Mouse (Mus musculus): ENCODE measurements around the gene Dyrk1a. TPM values are rescaled to one million over a fixed set of nuclear protein-coding genes. Genes with fewer than 3 reads are reported as not detected.
"Not testable (repeated sequence)": the region's sequence is repeated elsewhere in the genome, so short reads cannot be mapped to it uniquely, and the experiment has no call there.

Gene Dyrk1a
- polyA plus RNA-seq, 1 experiment = 24.5 TPM

DNA sequence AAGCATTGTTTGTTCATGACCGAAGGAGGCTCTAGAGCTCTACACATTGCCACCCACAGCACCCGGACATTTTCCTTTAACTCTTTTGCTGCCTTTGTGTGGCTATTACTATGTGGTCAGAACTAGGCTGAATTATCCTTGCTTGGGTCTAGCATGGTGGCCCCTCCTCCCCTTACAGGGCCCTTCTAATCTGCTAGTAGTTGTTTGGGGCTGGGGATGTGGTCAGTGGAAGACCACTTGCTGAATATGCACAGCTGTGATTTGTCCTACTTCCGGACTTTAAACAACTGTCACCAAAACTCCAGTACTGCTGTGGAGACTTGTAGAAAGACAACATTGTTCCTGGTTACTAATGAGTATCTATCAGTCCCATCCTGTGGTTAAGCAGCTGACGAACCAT is 114.2 kb downstream of the Dyrk1a start:
- WGBS = 52% methylated on average over 4 of the region's 4 CpGs
- DNase-seq (ENCODE audit: low read depth, low spot score) = no peak

DNA sequence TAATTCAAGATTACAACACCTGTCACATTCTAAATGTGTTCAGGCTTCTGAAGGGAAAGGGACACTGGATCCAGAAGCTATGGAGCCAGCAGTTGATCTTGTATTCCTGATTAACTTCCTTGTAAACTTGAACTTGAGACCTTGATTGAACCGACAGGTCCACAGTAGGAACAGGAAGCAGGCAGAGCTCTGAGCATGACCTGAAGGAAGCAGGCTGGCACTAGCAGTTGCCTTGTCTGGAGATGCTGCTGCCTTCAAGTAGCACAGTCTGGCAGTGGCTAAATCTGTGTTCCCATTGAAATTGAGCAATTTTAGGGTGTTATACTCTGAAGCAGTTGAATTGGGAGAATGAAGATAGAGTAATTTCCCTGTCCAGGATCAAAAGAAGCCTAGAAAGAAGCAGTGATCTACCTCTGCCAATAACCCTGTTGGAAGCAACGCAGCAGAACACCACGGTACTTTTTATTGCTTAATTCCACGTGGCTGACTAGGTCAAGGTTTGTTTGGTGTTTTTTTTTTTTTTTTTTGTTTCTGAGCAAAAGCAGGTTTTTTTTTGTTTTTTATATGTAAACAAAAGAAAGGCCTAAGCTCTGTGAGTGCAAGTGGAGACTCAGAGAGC is 124.0 kb downstream of the Dyrk1a start:
- DNase-seq (ENCODE audit: low read depth, low spot score) = no peak
- WGBS = 16% methylated on average over 4 of the region's 4 CpGs

DNA sequence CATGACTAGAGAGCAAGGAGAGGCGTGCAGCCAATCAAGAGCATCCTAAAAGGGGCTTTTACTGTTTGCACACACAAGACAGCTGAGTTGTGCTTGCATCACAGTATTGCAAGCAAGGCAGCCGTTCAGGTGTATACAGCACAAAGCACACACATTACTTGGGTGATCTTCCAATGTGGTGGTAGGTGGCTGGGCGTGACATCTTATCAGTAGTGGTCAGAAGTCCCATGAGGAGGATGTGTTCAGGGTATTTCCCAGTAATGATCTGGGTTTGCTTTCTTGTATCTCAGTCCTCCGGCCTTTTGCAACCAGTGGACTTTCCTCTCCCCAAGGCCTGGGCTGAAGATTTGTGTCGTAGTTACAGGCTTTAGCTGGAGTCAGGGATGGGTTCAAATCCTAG is 127.7 kb downstream of the Dyrk1a start:
- 60% methylated on average over 5 of the region's 5 CpGs for WGBS
- no peak for DNase-seq (ENCODE audit: low read depth, low spot score)

DNA sequence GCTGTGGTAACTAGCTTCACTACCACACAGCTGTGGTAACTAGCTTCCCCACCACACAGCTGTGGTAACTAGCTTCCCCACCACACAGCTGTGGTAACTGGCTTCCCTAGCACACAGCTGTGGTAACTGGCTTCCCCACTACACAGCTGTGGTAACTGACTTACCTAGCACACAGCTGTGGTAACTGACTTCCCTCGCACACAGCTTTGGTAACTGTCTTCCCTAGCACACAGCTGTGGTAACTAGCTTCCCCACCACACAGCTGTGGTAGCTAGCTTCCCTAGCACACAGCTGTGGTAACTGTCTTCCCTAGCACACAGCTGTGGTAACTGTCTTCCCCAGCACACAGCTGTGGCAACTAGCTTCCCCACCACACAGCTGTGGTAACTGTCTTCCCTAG is 128.4 kb downstream of the Dyrk1a start:
- DNase-seq (ENCODE audit: low read depth, low spot score) = not testable (repeated sequence)
- WGBS = 73% methylated on average over 1 of the region's 1 CpGs

DNA sequence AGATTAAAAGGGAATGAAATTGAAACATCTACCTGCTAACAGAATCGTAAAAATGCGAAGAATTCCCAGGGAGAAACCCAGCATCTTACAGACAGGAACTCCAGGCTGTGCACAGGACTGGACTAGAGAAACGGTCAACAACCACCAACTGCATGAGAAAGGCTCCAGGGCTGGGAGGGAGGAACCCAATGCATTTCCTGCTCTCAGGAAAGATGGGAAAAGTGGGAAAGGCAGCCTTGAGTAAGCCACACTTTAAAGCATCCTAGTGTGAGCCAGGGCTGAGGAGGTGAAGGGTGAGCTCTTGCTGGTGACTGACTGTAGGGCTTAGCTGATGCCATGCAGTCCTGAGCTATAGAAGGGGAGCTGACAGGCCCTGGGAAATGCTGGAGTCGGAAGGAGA is 131.3 kb downstream of the Dyrk1a start:
- 77% methylated on average over 4 of the region's 4 CpGs for WGBS
- DNase-seq (ENCODE audit: low read depth, low spot score) = no peak

DNA sequence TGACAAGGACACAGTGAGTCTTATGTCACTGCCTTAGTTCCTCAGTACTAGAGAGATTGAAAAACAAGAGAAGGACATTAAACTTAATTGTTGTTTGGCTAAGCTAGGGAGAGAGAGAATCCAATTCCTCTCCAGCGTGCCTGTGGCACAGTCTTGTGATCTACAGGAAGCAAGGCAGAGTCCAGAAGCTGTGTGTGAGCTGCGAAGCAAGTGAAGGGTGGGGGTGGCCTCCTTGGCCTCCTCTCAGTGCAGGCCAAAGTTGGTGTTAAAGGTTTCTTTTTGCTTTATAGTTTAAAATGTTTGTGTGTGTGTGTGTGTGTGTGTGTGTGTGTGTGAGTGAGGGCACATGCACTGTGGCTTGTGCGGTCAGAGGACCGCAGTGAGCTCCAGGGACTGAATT is 132.2 kb downstream of the Dyrk1a start:
- DNase-seq (ENCODE audit: low read depth, low spot score) = no peak
- WGBS = 72% methylated on average over 4 of the region's 4 CpGs

DNA sequence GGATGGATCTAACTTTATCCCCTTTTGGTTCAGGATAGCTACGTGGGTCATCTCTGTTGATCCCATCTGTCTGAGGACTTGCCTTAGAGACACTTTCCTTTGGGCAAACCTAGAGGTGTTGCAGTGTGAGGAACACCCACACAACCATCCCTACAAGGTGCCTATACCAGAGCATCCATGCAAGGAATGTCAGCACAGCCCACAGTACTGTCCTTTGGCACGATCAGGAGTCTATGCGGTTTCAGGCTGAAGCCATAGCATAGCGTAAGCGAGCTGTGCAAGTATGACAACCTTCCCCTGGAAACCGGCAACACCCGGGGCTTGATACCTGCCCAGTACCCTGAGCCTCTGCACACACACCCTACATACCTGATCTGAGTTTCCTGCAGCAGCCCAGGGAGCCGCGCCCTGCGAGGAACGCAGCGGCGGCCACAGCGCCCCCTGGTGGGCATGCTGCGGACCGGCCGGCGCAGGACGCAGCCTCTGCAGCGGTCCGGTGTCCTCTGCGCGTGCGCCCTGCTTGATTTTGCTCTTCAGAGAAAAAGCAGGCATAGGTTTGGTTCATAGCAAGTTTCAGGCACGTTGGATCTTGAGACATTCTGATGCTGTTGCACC is 143.8 kb downstream of the Dyrk1a start:
- no peak for DNase-seq (ENCODE audit: low read depth, low spot score)
- WGBS = 6% methylated on average over 25 of the region's 25 CpGs

DNA sequence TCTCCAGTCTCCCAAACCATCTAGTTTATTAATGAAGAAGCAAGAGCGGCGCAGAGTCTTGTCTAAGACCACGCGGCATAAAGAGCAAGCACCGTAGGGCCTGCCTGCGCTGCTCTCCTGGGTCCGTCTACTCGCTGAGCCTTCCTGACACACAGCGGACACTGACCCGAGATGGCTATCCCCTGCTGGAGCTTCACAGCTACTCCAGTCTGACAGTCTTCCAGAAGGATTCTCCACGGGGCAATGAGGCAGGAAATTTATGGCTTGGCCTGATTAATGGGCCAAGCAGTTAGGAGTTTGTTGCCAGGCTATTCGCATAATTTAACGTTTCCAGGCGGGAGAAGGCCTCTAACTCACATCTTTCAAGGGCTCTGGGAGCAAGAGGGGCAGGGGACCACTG is 144.7 kb downstream of the Dyrk1a start:
- no peak for DNase-seq (ENCODE audit: low read depth, low spot score)
- 55% methylated on average over 14 of the region's 14 CpGs for WGBS

DNA sequence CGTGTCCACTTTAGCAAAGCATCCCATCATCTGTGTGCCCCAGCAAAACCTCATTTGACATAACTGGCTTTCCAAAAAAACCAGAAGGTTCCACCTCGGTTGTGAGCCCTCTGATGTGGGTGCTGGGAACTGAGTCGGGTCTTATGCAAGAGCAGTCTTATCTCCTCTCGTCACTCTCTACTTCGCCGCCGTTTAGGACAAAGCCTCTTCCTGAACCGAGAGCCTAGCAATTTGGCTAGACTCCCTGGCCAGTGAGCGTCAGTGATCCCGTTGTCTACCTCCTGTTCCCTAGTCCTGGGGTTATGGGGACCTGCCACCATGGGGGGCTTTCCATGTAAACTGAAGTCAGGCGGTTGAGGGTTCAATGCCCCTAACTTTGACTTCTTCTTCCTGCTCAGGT is 147.2 kb downstream of the Dyrk1a start:
- DNase-seq (ENCODE audit: low read depth, low spot score) = no peak
- 91% methylated on average over 11 of the region's 11 CpGs for WGBS

DNA sequence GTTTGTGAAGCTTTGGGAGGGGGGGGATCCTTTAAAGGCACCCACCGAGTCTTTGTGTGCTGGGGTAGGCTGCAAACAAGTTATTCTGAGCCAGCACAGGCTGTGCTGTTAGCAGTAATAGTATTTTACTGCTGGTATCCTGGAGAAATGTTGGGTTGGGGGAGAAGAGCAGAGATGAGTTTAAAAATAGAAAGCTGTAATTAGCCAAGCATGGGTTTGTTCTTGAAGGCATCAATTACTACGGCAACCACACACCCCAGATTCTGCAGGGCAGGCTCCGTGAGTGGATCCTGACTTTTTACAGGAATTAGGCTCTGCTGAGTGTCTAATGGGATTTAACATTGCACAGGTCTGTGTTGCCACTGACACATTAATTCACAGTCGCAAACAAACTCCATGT is 149.1 kb downstream of the Dyrk1a start:
- WGBS = 51% methylated on average over 4 of the region's 4 CpGs
- DNase-seq (ENCODE audit: low read depth, low spot score) = no peak

DNA sequence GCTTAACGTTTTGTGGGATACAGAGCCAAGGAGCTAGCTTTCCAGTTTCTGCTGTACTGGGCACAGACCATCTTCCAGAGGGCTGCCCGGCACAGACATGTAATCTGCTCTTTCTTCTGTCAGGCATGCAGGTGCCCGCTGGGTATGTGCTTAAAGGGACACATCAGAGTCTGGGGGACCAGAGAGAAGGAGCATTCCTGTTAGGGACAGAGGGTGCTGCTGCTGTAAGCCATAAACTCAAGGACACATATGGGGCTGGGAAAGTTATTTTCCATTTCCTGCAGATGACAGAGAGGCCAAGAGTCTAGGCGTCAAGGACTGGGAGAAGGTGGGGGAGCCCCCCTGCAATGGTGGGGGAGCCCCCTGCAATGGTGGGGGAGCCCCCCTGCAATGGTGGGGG is 149.7 kb downstream of the Dyrk1a start:
- no peak for DNase-seq (ENCODE audit: low read depth, low spot score)
- WGBS = 65% methylated on average over 4 of the region's 4 CpGs

DNA sequence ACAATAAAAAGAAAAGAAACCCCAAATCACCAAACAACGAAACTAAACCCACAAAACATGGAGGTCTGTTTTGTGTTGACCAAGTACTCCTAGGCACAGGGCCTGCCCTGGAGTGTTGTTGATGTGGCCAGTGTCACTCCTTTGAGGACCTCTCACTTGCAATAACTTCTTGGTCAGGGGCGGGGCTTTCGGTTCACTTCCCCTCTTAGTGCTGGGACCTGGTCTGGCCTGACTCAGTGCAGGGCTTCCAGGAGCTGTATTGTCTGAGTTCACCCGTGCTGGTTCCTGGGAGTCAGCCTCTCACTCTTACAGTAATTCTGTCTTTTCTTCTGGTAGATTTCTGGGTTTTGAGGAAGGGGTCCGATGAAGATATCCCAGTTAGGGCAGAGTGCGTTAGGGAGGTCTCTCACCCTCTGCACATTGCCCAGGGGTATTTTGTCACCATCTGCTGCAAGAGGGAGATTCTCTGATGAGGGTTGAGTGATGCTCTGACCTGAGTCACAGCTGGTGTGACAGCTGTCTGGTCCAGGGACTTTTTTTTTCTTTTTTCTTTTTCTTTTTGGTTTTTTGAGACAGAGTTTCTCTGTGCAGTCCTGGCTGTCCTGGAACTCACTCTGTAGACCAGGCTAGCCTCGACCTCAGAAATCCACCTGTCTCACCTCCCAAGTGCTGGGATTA is 150.8 kb downstream of the Dyrk1a start:
- DNase-seq (ENCODE audit: low read depth, low spot score) = no peak
- 57% methylated on average over 7 of the region's 7 CpGs for WGBS

DNA sequence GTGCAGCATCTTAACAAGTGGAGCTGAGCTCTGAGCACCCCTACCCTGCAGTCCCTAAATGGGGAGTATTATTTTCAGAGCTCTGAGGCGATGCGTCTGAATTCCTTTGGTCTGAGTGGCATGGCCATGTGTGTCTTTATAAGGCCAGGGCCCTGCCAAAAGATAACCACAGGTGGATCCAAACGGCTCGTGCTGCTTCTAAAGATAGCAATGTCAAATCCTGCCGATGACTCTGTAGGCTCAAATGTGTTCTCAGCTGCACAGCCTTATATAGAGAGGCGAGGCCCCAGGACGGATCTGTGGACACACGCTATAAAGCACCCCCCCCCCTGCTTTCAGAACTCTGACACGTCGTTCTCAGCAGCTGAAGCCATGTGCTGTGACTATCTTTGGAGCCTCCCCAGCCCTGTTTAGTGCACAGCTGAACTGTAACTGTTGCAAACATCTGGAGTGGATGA is 151.8 kb downstream of the Dyrk1a start:
- no peak for DNase-seq (ENCODE audit: low read depth, low spot score)
- WGBS = 25% methylated on average over 10 of the region's 10 CpGs

DNA sequence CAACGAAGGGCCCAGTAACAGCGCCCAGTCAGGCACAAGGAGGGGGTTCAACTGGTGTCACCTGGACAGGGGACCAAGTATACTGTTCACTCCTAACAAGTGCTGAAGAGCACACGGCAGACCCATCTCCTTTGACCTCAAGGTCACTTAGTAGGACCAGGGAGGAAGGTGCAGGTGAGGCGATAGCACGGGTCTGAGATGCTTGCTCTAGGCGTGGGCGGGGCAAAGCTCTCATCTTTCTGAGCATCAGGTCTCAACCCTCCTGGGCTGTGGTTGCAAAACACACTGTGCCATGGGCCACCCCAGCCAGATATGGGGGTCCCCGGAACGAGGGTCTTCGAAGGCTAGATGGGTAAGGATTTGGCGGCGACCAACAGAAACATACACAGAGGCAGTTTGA is 153.1 kb downstream of the Dyrk1a start:
- WGBS = 74% methylated on average over 12 of the region's 12 CpGs
- no peak for DNase-seq (ENCODE audit: low read depth, low spot score)

DNA sequence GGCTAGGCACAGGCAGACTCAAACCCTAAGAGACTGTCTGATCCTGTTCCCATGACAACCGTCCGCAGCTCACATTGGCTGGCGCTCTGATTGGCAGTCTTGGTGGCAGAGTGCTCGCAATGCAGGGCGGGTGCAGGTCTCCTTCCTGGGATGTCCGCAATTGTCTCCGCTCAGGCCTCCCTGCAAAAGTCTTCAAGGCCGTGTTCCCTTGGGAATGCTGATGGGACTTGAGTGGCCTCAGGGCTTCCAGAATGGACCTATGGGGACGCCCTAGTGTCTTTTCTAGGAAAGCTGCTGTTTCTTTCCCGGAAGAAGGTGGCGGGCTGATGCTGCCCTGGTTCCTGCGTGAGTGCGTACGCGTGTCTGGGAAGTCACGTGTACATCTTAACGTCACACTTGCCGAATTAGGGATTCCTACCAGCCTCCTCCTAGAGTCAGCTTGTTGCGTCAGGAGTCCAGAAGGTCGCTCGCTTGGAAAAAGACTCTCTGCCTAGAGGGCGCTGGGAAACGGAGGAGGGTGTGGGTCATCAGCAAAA is 154.3 kb downstream of the Dyrk1a start:
- WGBS = 1% methylated on average over 23 of the region's 23 CpGs
- no peak for DNase-seq (ENCODE audit: low read depth, low spot score)

DNA sequence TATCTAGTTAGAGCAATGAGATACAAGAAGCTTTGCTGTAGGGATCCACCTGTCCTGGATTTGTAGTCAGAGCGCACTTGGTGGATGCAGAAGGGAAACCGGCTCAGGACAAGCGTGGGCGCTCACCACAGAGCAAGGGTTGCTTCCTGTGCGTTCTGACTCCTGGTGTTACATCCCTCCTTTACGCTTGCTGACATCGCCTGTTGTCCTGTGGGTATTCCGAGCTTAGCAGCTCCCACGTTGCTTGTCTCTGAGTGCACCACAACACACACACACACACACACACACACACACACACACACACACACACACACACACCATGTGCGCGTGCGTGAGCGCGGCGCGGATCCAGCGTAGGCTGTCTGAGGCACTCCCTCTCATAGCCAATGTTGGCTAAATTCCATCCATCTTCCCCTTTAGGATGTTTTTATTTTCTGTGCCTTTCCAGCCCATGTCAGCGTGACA is 155.0 kb downstream of the Dyrk1a start:
- no peak for DNase-seq (ENCODE audit: low read depth, low spot score)
- 1% methylated on average over 18 of the region's 18 CpGs for WGBS

DNA sequence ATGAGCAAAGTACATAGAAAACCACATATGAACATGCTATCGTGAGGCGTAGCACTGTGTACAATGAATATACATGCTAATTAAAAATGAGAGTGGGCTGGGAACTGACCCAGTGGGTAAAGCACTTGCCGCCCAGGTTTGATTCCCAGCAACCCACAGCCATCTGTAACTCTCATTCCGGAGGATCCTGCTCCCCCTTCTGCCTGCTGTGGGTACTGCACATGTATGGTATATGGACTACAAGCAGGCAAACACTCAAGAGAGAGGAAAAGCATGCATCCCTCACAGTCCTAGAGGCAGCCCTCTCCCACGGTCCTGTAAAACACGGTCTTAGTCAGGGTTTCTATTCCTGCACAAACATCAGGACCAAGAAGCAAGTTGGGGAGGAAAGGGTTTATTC is 159.4 kb downstream of the Dyrk1a start:
- no peak for DNase-seq (ENCODE audit: low read depth, low spot score)
- WGBS = 84% methylated on average over 6 of the region's 6 CpGs

DNA sequence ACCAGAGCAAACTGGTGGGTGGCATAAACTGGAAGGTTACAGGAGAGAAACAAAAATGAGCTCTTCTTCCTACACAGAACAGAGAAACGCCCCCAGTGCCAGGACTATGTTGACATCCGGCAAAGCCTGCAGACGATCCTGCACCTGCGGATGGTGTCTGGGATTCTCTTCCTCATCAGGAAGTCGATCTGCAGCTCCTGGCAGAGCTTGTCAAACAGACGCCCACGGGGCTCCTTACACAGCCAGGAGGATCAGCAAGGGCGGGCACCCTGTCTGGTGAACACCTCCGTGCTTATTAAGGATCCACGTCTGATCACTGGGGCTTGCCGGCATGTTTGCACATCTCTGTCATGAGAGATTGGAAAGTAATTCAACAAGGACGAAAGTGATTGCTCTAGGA is 161.2 kb downstream of the Dyrk1a start:
- DNase-seq (ENCODE audit: low read depth, low spot score) = no peak
- whole genome bisulfite sequencing = 37% methylated on average over 12 of the region's 12 CpGs

DNA sequence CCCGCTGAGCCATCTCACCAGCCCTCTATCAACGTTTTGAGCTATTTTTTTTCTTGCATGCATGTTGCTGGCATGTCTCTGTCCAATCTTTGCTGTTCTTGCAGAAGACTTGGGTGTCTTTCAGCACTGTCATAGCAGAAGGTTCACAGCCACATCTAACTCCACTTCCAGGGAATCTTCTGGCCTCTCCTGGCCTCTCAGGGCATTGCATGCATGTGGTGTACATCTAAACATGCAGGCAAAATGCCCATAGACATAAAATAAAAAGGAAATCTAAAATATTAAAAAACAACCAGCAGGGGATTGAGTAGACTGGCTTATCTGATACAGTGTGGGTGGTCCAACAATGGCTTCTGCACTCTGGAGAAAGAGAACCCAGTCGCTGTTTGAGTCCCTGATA is 165.7 kb downstream of the Dyrk1a start:
- 67% methylated on average over 3 of the region's 3 CpGs for WGBS
- no peak for DNase-seq (ENCODE audit: low read depth, low spot score)

DNA sequence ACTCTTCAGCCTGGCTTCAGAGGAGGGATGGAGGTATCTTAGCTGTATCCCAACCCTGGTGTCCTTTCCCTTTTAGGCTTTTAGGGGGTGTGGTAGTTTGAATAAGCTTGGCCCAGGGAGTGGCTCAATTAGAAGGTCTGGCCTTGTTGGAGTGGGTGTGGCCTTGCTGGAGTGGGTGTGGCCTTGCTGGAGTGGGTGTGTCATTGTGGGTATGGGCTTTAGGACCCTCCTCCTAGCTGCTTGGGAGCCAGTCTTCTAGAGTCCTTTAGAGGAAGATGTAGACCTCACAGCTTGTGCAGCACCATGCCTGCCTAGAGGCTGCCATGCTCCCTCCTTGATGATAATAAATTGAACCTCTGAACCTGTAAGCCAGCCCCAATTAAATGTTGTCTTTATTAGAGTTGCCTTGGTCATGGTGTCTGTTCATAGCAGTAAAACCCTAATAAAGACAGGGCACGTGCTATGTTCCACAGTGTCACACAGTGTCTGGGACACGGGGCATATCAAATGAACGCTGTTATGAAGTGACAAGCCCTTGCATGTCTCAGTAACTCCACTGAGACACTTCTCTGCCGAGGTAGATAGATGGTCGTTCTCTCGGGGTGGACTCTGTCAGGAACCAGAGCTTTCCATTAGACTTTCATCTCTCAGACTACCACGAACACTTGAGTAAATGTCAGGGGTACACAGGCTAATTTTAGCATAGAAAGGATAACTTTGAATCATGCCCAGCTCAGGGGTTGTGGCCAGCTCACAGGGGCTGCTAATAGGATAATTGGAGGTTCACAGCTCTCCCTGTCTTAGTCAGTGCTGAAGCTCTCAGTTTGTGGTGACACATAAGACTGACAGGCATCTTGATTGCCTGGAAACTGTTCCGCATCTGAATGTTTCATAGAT is 166.9 kb downstream of the Dyrk1a start:
- DNase-seq (ENCODE audit: low read depth, low spot score) = no peak
- 80% methylated on average over 8 of the region's 8 CpGs for WGBS

All from large intestine, adult 2 months (tissue).